Mouse (Mus musculus): Measurements from ENCODE around the gene Spocd1.
"Not testable (repeated sequence)": the region's sequence is repeated elsewhere in the genome, so short reads cannot be mapped to it uniquely, and the experiment has no call there.

The Spocd1 gene

DNA sequence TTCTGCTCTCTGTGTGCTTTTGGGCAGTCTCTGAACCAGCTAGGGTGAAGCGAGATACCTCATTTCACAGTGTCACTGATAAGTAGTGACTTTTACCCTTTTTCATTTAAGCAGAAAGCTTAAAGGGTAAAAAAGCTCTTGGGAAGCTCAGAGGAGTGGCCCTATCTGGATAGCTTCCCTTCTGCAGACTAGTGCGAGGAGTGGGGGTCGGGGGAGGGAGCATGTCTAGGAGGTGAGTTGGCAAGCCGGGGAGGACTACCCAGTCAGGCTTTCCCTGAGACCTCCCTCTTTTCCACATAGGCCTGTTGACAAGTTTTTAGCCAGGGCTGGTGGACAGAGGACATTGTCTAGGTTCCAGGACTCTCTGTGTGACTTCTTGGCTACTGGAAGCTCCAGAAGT, at the start of gene Spocd1:
Spocd1 (plus strand) TSS at position 301 of the 400 bp plus-strand sequence.
- DNase-seq = no peak

DNA sequence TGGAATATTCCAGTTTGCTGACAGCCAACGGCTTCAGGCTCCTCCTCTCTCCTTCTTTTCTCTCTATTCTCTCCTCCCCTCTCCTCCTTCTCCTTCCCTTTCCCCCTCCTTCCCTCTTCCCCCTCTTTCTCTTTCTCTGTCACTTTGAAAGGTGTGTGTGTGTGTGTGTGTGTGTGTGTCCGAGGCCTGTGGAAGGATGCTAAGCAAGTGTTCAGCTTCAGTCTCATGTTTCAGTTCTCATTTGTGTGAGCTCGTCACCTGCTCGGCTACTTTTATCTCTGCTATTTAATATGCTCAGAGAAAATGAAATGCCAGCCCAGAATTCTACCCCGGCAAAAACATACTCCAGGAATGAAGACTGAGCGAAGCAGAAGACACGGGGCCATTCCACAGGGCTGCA, 48.4 kb upstream of the Spocd1 start:
- no peak for DNase-seq

DNA sequence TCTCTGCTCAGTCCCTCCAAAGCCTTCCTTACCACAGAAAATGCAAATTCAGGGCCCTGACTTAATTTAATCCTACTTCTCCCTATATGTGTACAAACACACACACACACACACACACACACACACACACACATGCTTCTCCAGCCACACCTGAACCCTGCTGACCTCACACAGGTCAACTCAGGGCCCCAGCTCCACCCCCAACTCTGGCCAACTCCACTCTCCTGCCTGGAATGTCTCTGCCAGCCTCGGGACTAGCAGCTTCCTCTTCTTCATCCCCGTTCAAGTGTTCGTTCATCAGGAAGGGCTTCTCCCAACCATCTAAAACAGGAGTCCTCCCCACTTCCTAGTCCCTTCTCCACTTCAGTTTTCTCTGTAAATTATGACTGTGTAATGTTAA, 47.4 kb upstream of the Spocd1 start:
- no peak for DNase-seq

DNA sequence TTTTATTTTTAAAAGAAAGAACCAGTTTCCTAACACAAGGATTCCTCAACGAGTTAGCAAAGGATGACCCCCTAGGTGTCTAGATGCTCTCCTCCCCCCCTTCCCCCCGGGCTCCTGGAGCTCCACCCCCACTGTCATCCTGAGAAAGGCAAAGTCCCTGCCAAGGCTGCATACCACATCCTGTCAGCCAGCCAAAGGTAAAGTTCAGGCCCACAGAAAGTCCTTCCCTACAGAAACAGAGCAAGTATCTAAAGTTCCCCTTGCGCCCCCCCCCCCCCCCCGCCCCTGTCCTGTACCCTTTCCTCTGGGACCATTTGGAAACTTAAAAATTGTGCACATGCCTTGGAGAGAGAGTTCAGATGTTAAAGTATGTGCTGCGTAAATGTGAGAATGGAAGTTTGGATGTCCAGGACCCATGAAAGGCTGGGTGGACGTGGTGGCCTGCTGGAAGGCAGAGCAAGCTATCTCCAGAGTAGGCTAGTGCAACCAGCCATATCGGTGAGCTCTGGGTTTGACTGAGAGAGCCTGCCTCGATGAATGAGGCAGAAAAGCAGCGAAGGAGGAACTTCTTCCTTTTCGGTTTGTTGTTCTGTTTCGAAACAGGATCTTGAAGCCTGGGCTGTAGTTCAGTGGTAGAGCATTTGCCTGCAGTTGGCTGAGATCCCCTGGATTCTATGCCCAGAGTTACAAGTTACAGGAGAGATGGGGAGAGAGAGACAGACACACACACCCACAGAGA, 46.3 kb upstream of the Spocd1 start:
- DNase-seq = peak; percentile 25 to 29

DNA sequence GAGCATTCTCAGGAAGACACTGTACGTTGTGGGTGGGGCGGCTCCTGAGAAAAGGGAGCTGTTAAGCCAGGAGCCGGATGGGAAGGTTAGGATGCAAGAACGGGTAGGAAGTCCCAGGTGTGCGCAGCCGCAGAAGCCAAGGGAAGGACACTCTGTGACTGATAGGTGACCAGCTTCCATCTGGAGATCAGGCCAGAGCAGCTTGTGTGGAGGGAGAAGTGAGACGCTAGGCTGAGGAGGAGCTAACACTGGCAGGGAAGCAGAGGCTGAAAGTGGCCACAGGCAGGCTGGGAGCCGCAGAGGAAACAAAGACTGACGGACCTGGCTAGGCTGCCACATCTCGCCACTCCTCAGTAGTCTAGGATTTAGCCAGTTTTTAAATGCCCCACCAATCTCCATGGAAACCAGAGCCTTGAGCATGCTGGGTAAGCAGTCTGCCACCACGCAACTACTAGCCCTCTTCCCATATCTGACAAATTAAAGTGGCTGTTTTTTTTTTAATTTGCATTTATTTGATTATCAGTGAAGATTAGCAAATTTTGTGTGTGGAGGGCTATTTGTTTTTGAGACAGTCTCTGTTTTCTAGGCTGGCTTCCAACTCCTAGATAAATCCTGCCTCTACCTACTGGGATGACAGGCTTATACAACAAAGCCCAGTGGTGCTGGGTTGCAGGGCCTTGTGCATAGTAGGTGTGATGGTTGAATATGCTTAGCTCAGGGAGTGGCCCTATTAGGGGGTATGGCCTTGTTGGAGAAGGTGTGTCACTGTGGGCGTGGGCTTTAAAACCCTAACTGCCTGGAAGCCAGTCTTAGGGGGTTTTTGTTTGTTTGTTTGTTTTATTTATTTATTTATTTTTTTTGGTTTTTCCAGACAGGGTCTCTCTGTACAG, 44.8 kb upstream of the Spocd1 start:
- peak; percentile 56 to 58 for DNase-seq

DNA sequence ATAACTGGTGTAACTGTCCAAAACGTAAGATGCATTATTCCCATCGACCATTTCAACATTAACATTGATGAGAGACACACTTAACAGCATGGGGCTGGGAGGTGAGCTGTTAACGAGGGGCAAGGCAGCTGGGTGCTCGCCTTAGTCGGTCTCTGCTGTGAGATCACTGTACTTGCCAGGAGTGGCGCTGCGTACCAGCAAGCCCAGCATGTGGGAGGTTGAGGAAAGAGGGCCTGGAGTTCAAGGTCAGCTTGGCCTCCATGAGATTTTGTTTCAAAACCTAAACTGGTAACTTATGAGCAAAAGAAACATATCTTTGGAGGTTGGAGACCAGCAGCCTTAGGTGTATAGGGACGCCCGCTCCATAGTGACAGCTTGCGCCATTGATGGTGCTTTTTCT, 39.4 kb upstream of the Spocd1 start:
- no peak for DNase-seq

DNA sequence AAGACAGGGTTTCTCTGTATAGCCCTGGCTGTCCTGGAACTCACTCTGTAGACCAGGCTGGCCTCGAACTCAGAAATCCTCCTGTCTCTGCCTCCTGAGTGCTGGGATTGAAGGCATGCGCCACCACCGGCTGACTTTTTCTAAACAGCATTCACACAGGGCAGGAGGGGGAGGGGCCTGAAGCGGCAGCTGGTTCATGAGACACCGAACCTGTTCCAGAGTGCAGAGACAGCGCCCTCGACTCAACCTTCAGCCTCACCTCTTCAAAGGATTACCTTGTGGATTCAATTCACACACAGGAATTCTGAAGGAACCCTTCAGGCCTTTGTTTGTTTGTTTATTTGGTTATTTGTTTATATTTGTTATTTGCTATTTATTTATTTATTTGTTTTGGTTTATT, 39.0 kb upstream of the Spocd1 start:
- DNase-seq = no peak

DNA sequence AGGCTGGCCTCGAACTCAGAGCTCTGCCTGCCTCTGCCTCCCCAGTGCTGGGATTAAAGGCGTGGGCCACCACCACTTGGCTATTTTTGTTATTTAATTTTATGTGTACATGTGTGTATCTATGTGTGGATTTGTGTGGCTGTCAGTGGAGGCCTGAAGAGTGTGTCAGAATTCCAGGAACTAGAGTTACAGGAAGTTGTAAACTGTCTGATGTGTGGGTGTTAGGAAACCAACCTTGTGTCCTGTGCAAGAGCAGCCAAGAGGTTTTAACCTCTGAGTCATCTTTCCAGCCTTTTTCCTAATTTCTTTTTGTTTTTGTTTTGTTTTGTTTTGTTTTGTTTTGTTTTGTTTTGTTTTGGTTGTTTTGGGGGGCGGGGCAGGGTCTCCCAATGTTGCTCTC, 34.2 kb upstream of the Spocd1 start:
- no peak for DNase-seq

DNA sequence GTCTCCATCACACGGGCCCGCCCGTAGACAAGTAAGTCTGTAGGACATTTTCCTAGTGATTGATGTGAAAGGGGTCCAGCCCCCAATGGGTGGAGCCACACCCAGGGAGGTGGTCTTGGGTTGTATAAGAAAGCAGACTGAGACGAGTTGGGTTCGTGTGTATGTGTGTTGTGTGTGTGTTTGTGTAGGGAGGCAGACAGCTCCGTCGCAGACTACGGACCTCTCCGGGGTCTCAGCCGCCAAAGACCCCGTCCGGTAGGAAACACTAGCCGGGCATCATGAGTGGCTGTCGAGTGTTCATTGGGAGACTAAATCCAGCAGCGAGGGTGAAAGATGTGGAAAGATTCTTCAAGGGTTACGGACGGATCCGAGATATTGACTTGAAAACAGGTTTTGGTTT, 30.2 kb upstream of the Spocd1 start:
- not testable (repeated sequence) for DNase-seq

DNA sequence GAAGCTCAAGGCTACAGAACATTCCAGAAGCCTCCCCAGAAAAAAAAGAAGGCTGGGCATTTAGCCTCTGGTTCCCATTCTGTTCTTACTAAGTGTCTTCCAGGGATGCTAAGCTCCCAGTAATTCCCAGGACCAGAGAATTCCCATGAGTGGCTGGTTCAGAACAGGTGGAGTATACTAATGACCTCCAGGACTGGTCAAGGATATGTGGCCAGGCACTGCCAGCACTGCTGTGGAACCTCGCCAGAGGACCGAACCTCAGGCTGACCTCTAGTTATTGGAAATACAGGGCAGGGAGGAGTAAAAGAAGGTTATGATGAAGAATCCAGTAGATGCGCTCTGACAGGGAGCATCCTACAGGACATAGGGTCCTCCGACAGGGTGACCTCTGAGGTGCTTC, 26.7 kb upstream of the Spocd1 start:
- DNase-seq = no peak

DNA sequence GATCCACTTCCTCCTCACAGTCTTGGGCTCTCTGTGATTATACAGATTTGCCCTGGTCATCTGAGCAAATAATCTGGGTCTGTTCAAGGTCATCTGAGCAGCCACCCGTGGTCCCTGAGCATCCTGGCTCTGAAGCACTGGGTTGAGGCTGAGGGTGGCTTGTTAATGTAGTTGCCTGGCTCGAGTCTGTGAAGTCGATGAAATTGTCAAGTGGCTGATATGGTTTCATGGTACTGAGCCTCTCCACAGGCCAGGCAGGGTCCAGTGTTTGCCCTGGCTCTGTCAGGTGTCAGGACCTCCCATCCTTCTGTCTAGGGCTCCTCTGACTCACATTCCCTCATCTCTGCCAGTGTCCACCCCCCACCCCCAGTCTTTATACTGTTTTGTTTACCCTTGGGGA, 25.5 kb upstream of the Spocd1 start:
- DNase-seq = no peak

DNA sequence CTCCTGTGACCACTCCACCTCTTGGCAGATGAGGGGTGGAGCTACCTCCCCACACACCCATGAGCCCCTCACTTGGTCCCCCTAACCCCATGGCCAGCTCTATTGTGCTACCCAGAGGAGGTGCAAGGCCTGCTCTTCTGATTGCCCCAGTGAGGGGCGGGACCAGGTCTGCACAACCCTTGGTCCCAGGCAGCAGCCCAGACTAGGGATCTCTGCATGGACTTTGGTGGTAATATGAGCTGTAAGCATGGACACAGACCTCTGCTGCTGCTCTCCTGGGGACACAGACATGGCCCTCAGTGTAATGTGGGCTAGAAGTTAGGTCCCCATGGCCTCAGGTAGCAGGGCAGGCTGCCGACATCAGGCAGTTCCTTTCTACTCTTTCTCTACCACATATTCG, 24.0 kb upstream of the Spocd1 start:
- no peak for DNase-seq

DNA sequence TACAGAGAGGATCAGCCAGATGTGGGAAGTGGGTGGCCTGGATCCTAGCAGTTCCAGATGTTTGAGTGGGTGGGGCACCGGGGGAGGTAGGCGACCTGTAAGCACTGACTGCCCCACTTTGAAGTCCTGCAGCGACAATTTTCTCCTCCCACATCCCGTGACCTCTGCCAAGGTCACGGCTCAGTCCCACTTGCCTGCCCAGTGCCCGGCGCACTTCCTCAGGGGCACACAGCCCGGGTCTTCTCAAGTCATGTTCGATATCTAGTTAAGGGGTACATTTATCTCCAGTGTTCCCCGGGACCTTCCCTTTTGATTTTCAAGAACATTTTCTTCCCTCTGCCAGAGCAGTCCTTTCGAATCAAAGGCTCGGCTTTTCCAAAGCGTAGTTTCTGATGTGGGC, 23.0 kb upstream of the Spocd1 start:
- no peak for DNase-seq

DNA sequence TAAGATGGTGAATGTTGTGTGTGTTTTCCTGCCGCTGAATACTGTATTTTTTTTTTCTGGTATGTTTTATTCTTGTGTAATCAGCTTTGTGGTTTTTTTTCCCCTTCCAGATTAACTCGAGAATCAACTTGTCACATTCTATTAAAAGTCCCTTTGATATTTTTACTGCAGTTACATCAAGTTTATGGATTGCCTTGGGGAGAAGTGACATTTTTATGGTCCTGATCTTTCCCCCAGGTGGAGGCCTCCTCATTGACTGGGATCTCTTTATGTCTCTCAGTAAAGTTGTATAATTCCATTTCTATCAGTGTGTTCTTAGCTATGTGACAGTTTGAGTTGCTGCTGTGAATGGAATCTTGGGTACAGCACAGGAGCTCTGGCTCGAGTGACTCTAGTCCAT, 20.2 kb upstream of the Spocd1 start:
- DNase-seq = no peak

DNA sequence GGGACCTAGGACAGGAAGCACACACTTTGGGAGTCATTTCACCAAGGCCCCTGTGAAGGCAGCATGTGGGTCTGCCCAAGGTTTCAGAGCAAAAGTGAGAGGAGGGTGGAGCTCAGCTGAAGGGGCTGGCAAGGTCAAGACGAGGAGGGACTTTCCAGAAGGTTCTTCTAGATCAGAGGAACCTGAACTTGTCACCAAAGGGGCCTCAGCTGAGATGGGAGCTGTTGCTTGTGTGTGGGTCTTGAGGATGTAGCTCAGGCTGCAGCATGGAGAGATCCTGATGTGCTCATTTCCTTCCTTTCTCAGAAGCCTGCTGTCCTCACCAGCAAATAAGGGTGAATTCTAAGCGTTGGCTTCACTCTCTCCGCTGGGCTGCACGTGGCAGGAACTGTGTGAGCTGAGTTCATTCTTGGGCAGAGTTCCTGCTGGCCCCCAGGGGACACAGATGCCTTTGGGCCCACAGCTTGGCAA, 19.8 kb upstream of the Spocd1 start:
- no peak for DNase-seq

DNA sequence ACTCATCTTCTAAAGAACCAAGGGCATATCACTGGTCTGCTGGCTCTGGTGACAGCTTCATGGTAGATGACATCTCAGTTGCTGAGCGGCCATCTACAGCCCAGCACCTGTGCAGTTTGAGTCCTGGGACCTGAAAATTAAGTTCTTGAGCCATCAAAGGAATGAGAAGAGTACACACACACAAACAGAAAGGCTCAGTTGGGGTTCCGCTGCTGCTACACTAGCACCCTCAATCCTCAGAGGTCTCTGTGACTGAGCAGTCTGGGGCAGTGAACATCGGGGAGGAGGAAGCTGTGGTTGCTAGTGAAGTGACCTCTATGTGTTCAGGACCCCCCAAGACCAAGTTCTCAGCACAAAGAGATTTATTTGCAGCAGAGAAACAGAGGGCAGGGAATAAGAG, 16.1 kb upstream of the Spocd1 start:
- DNase-seq = no peak

DNA sequence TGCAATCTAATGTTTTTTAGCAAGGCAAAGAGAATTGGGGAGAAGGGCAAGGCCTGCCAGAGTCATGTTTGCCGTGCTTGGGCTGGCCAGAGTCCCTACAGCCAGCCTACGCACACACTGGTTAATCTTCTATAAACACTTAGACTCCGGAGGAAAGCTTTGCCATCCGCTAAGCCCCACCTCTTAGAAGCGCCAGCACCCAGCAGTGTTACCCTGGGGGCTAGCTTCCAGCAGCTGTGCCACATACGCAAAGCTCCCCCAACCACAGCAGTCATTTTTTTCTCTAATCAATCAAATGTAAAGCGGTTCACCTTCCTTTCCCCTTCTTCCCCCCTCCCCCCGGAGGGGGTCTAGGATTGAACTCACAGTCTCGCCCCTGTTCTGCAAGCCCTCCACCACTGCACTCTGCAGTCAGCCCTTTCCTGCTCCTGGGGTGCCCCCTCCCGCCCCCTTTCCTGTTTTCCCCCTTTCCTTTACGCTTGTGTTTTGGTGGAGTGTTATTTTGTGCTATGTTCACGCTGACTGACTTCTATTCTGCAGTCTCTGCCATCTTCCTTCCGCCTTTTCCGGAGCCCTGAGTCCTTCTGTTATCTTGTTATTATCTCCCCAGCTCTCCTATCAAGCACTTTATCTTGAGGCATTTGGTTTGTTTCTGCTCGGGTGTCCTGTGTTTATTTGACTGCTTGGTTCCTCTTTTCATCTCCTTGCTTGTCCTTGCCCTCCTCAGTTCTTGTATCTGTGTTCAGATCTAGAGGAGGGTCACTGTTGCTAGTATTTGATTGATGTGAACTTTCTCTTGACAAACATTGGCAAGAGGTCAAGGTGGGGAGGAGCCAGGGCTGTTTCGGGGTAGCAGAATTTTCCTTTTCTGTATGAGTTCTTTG, 15.0 kb upstream of the Spocd1 start:
- no peak for DNase-seq

DNA sequence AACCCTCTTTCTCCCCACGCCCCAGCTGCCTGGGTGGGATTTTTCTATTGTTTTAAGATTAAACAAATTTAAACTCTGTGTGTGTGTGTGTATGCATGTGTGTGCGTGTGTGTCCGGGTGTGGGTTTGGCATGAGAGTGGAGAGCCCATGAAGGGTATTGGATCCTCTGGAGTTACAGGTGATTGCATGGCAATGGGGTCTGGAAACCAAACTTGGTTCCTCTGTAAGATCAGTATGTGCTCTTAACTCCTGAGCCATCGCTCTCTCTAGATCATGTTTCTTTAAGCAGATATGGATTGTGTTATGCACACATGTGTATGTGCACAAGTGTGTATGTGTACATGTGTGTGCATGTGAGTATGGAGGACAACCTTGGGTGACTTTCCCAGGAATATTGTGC, 14.4 kb upstream of the Spocd1 start:
- no peak for DNase-seq

DNA sequence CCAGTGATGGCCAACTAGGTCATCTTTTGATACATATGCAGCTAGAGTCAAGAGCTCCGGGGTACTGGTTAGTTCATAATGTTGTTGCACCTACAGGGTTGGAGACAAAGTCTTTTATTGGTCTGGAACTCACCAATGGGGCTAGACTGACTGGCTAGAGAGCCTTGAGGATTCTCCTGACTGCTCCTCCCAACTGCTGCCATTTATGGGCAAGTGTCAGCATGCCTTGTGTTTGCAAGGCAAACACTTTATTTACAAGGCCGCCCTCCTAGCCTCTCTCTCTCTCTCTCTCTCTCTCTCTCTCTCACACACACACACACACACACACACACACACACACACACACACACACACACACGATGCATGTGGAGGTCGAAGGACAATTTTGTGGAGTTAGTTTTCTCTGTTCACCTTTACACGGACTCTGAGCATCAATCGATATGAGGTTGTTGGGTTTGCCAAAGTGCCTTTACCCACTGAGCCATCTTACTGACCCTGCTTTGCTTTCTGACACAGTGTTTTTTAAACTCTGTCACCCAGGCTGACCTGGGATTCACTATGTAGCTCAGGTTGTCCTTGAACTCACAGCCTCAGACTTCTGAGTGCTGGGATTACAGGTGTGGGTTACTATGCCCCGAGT, 13.6 kb upstream of the Spocd1 start:
- no peak for DNase-seq

DNA sequence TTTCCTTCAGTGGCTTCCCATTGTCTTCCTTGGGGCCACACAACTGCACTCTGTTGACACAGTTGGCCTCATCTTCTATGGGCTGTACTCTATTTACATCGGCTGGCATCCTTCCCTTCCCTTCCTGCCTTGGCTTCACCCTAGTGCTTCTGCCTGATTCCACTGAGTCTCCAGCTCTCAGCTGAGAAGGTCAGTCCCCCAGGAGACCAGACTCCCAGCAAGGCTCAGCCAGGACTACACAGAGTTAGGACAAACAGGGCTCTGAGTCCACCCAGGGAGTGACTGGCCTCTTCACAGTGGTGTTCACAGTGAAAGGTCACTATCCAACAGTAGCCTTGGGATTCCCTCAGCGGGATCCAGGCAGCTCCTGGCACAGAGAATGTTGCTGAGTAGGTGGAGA, 12.9 kb upstream of the Spocd1 start:
- no peak for DNase-seq

DNA sequence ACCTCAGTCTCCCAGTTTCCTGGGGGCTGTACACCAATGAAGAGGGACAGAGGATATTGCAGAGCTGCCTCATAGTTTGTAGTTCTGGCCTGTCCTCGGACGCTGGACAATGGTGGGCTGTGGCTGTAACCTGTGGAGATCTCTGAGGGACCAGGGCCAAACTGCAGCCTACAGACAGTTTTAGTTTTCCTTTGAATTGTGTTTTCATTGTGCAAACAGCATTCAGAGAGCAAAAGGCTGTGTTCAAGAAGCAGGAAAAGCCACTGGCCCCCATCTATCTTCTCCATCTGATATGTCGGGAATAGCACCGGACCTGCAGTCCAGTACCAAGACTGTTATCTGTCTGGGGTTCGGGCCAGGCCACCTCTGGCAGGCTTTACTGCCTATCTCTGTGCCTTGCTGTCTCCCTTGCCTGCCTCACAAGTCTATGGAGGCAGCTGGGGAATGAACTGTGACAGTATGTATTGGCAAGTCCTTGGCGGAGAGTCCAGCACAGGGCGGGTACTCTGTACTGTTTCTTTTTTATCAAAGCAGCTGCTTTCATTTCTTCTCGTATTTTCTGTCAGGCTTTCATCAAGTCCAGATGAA, 11.9 kb upstream of the Spocd1 start:
- no peak for DNase-seq

DNA sequence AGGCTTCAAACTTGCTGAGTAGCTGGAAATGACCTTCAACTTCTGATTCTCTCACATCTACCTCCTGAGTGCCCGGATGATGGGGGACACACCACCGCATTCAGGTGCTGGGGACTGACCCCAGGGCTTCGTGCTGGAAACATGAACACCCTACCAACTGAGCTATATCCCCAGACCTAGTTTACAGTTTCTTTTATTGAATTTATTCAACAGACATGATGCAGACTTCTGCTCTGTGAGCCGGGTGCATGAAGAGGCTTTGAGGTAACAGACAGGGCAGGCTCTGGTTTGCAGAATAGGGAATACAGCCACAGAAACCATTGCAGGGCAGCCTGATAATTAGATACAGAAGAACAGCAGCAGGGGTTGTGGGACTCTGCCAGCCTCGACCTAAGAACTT, 10.6 kb upstream of the Spocd1 start:
- no peak for DNase-seq
